Mouse (Mus musculus) bone marrow, adult 2 months (tissue): ENCODE data around the gene Spred1.

ENCODE experiments used
- CTCF ChIP-seq: fragments of 200-500 bp; IDR thresholded peaks from 2 replicates; pipeline ENCODE4 v1.5.1; 2011; ENCODE audit warnings: low read length, control low read depth; ENCODE audit not compliant: control insufficient read depth, insufficient read depth
- POLR2A ChIP-seq: fragments of 200-500 bp; IDR thresholded peaks from 2 replicates; pipeline ENCODE4 v1.6.1; 2011; ENCODE audit warnings: low read depth, mild to moderate bottlenecking, control low read depth, low read length, borderline replicate concordance; ENCODE audit not compliant: control insufficient read depth

DNA sequence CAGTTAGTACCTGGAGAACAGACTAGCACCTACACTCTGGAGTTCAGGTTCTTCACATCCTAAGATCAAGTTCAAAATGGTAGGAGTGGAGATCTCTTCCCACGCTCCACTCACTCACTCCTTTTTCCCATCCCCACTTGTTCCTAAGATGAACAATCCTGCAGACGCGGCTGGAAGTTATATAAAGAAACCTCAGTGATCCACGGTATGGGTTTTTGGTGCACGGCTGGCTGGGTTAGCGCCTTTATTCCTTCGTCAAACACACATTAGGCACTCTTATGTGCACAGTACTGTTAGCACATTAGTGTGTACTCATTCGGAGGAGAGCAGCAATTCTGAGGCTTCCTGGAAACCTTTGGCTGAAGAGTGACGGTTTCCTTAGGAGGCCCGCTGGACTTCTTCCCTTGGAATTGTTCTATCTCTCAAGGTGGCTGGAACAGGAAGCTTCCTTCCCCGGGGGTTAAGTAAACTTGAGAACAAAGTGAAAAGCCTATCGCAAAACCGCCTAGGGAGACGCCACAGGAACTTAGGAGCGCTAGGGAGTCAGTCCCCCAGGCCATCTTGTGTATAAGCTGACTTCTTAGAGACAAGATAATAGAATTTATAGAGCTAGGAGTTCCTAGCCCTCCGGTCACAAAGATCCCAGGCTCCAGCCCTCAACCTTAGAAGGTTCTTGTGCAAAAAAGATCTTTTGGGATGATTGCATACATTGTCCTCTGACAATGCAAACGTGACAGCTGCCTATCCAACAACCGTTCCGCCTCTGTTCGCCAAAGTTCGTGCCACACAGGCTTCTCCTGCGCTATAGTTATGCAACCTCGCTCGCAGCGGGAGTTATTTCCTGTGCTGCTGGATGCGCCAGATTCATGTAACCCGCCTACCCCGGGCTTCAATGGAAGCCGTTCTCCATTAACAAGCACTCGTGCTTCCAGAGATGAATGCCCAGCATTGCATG is 1.6 kb upstream of the Spred1 start:
- TF ChIP-seq CTCF (no peak), POLR2A (no peak)
